Mouse (Mus musculus) 3T3-L1 (cell line): Measurements from ENCODE around the gene Lalba.
"Not testable (repeated sequence)": the region's sequence is repeated elsewhere in the genome, so short reads cannot be mapped to it uniquely, and the experiment has no call there.

ENCODE experiments used
- DNase-seq: peaks from one replicate; pipeline ENCODE4 v3.0.0-alpha.2; 2015; ENCODE audit warnings: low read depth, low spot score

Lalba gene

GRCm38 (mm10) chr15:98482701-98483100 lies at the start of gene Lalba:
Gene Lalba, minus strand, starts transcription at chr15:98482721.
- DNase-seq, result no peak

- peak; percentile 95 for DNase-seq
Measured at GRCm38 (mm10) chr15:98532281-98532680, 49.8 kb upstream of the Lalba start.

- peak; percentile 83 for DNase-seq
Measured at GRCm38 (mm10) chr15:98528066-98528563, 45.6 kb upstream of the Lalba start.

GRCm38 (mm10) chr15:98527056-98527771 lies 44.7 kb upstream of the Lalba start:
- DNase-seq, result peak; percentile 83

GRCm38 (mm10) chr15:98526057-98526456 lies 43.5 kb upstream of the Lalba start:
- peak; percentile 73 for DNase-seq

- DNase-seq, result peak; percentile 69
Measured at GRCm38 (mm10) chr15:98521245-98521644, 38.7 kb upstream of the Lalba start.

- DNase-seq, result peak; percentile 81
Measured at GRCm38 (mm10) chr15:98517380-98518355, 35.1 kb upstream of the Lalba start.

- not testable (repeated sequence) for DNase-seq
Measured at GRCm38 (mm10) chr15:98514845-98515244, 32.3 kb upstream of the Lalba start.

- DNase-seq, result no peak
Measured at GRCm38 (mm10) chr15:98514146-98514545, 31.6 kb upstream of the Lalba start.

GRCm38 (mm10) chr15:98513676-98514075 lies 31.2 kb upstream of the Lalba start:
- DNase-seq, result peak; percentile 54

- peak; percentile 94 for DNase-seq
Measured at GRCm38 (mm10) chr15:98512799-98513321, 30.3 kb upstream of the Lalba start.

- no peak for DNase-seq
Measured at GRCm38 (mm10) chr15:98512232-98512631, 29.7 kb upstream of the Lalba start.

GRCm38 (mm10) chr15:98511386-98511928 lies 28.9 kb upstream of the Lalba start:
- DNase-seq, result no peak

- peak; percentile 88 for DNase-seq
Measured at GRCm38 (mm10) chr15:98510438-98511385, 28.2 kb upstream of the Lalba start.

GRCm38 (mm10) chr15:98509387-98509786 lies 26.9 kb upstream of the Lalba start:
- no peak for DNase-seq

GRCm38 (mm10) chr15:98507321-98507720 lies 24.8 kb upstream of the Lalba start:
- DNase-seq, result no peak

- peak; percentile 65 for DNase-seq
Measured at GRCm38 (mm10) chr15:98506253-98506957, 23.9 kb upstream of the Lalba start.

GRCm38 (mm10) chr15:98504514-98504913 lies 22.0 kb upstream of the Lalba start:
- DNase-seq, result peak; percentile 69

- no peak for DNase-seq
Measured at GRCm38 (mm10) chr15:98503317-98503716, 20.8 kb upstream of the Lalba start.

- no peak for DNase-seq
Measured at GRCm38 (mm10) chr15:98497631-98498030, 15.1 kb upstream of the Lalba start.
